Comparison of ENCODE assay signal across 12 mouse cellular contexts in genomic region chr19:11351878-11352277, GRCm38 (mm10). TPM values are rescaled to one million over a fixed set of nuclear protein-coding genes. Genes with fewer than 3 reads are reported as not detected.
DNase-seq lines count a peak whose midpoint lies in the region; ATAC-seq and TF ChIP-seq lines count a peak whose summit lies in the region.
"Had no signal": no experiment of that assay in that cellular context is flagged by ENCODE, and none has a peak within 500 bp of the region (broad histone marks: within the 10 kb centered on the region; RNA-seq: fewer than 3 reads in every experiment).

No protein-coding gene starts in this region.

- H3K9ac ChIP-seq in liver, postnatal 0 days (replicated peaks), result no peak overlapping the region
- no peak overlapping the region for H3K9ac ChIP-seq in liver, embryonic 11.5 days (ENCODE audit: low read depth, low read length)
- H3K9ac ChIP-seq: neural tube, embryonic 15.5 days had no signal

- no peak overlapping the region for H3K27ac ChIP-seq in gastrocnemius, adult 2 months
- H3K27ac ChIP-seq in liver, postnatal 0 days (ENCODE audit: low read depth), result no peak overlapping the region
- H3K27ac ChIP-seq in liver, embryonic 11.5 days (ENCODE audit: low read depth, low read length), result no peak overlapping the region
- H3K27ac ChIP-seq: embryonic facial prominence, embryonic 10.5 days; hindbrain, embryonic 10.5 days; neural tube, embryonic 15.5 days had no signal

- no peak overlapping the region for H3K4me3 ChIP-seq in gastrocnemius, adult 2 months
- no peak overlapping the region for H3K4me3 ChIP-seq in liver, postnatal 0 days (ENCODE audit: low read depth, low read length)
- H3K4me3 ChIP-seq in liver, embryonic 11.5 days (ENCODE audit: low read depth, low read length), result no peak overlapping the region
- H3K4me3 ChIP-seq in E14TG2a.4 (replicated peaks; ENCODE audit: low read length), result no peak overlapping the region
- H3K4me3 ChIP-seq: embryonic facial prominence, embryonic 10.5 days; hindbrain, embryonic 10.5 days; neural tube, embryonic 15.5 days had no signal

- WGBS in liver, postnatal 0 days (ENCODE audit: insufficient replicate concordance), result 26% methylated on average over 3 of the region's 3 CpGs
- WGBS in liver, embryonic 11.5 days, result 40% methylated on average over 3 of the region's 3 CpGs

- DNase-seq in gastrocnemius, adult 2 months, result no peak
- no peak for DNase-seq in gastrocnemius, postnatal 10 days
- DNase-seq in liver, postnatal 0 days, result no peak
- no peak for DNase-seq in liver, embryonic 11.5 days (ENCODE audit: low spot score)
- no peak for DNase-seq in right cerebral cortex, adult 18-20 months
- DNase-seq: lung, postnatal 4 days had no signal

- no peak overlapping the region for H3K4me2 ChIP-seq in liver, postnatal 0 days (ENCODE audit: low read depth, low read length)
- no peak overlapping the region for H3K4me2 ChIP-seq in liver, embryonic 11.5 days
- H3K4me2 ChIP-seq: neural tube, embryonic 15.5 days had no signal

- ATAC-seq in liver, postnatal 0 days, result no peak
- no peak for ATAC-seq in liver, embryonic 11.5 days (replicated peaks; ENCODE audit: low FRiP score)
- peak; percentile 60 for ATAC-seq in megakaryocyte progenitor cell, adult 5-6 weeks (replicated peaks; ENCODE audit: poor library complexity)
- no peak for ATAC-seq in activated CD4-positive, CD25-positive, alpha-beta regulatory T cell, adult 4 months

- TF ChIP-seq EP300 in liver, postnatal 0 days (IDR thresholded peaks at IDR 0.05; ENCODE audit: low read depth), result no peak

- intact Hi-C loops in gastrocnemius, adult 2 months (cut with DNase I), result loop anchor here (5.0 kb wide), 1 partner anchor 250 kb away; the partner anchor contains the start of gene Ms4a6d

- no peaks in the 10 kb centered on the region for H3K36me3 ChIP-seq in liver, postnatal 0 days (replicated peaks; ENCODE audit: insufficient read depth, low read length)
- H3K36me3 ChIP-seq in liver, embryonic 11.5 days (ENCODE audit: control insufficient read depth, insufficient read depth, low read length), result no peaks in the 10 kb centered on the region
- H3K36me3 ChIP-seq in E14TG2a.4 (ENCODE audit: insufficient read depth, low read length), result no peaks in the 10 kb centered on the region
- H3K36me3 ChIP-seq: embryonic facial prominence, embryonic 10.5 days; hindbrain, embryonic 10.5 days; neural tube, embryonic 15.5 days had no signal

- H3K27me3 ChIP-seq in liver, postnatal 0 days (ENCODE audit: insufficient read depth, low read length), result no peaks in the 10 kb centered on the region
- H3K27me3 ChIP-seq in liver, embryonic 11.5 days (replicated peaks; ENCODE audit: control insufficient read depth, insufficient read depth, low read length), result no peaks in the 10 kb centered on the region
- no peaks in the 10 kb centered on the region for H3K27me3 ChIP-seq in E14TG2a.4 (ENCODE audit: insufficient read depth, low read length)
- H3K27me3 ChIP-seq: neural tube, embryonic 15.5 days had no signal

- no peaks in the 10 kb centered on the region for H3K9me3 ChIP-seq in liver, postnatal 0 days (ENCODE audit: low read length)
- H3K9me3 ChIP-seq in liver, embryonic 11.5 days (ENCODE audit: control insufficient read depth, low read length), result no peaks in the 10 kb centered on the region
- H3K9me3 ChIP-seq in E14TG2a.4 (ENCODE audit: low read length), result peaks cover 13% of the 10 kb centered on the region
- H3K9me3 ChIP-seq: embryonic facial prominence, embryonic 10.5 days; hindbrain, embryonic 10.5 days; neural tube, embryonic 15.5 days had no signal

- peak; percentile 26; the same call in 1 of the 2 replicates for TF ChIP-seq CTCF in gastrocnemius, adult 2 months (IDR thresholded peaks at IDR 0.05)
- TF ChIP-seq CTCF in liver, postnatal 0 days (IDR thresholded peaks at IDR 0.05; ENCODE audit: low read depth), result peak; percentile 44
- peak; percentile 23 for TF ChIP-seq CTCF in E14TG2a.4 (conservative IDR thresholded peaks at IDR 0.05; ENCODE audit: low read length)

- H3K4me1 ChIP-seq in liver, postnatal 0 days (ENCODE audit: insufficient read depth), result no peaks in the 10 kb centered on the region
- H3K4me1 ChIP-seq in liver, embryonic 11.5 days (replicated peaks; ENCODE audit: control insufficient read depth, insufficient read depth, low read length), result no peaks in the 10 kb centered on the region
- H3K4me1 ChIP-seq in E14TG2a.4 (replicated peaks; ENCODE audit: low read depth, low read length), result no peaks in the 10 kb centered on the region; the same call in 1 of the 2 replicates
- H3K4me1 ChIP-seq: hindbrain, embryonic 10.5 days; neural tube, embryonic 15.5 days had no signal

RNA-seq across cellular contexts. Expression of gene Ms4a7, which starts 15.9 kb away (rescaled TPM):
- total RNA-seq in gastrocnemius, adult 2 months (2021), result under 1 TPM; 0.17 to 0.23 TPM
- 1 to 10 TPM; 1.3 to 1.8 TPM for total RNA-seq in gastrocnemius, postnatal 10 days (2021)
- polyA plus RNA-seq in liver, postnatal 0 days (2015; fragmentation: Nextera tagmentation; extraction: Ambion mirVana), result 2.9 and 3.5 TPM in 2 replicates
- 1.1 and 1.3 TPM in 2 replicates for polyA plus RNA-seq in liver, embryonic 11.5 days (2014; fragmentation: Nextera tagmentation; extraction: Ambion mirVana)
- total RNA-seq in megakaryocyte progenitor cell, adult 5-6 weeks (2015), result not detected in 2 replicates
- 0.64 TPM in 1 of 2 replicates, not detected in the other for total RNA-seq in megakaryocyte progenitor cell, adult 5-6 weeks (2017)
- polyA plus RNA-seq in activated CD4-positive, CD25-positive, alpha-beta regulatory T cell, adult 4 months (2017; shearing (Covaris generic)), result not detected

RNA-seq across cellular contexts. Expression of gene Ms4a4a, which starts 23.4 kb away (rescaled TPM):
- 1 to 10 TPM; 1.5 to 4.2 TPM for total RNA-seq in gastrocnemius, adult 2 months (2021)
- 1 to 10 TPM; 4.0 to 6.0 TPM for total RNA-seq in gastrocnemius, postnatal 10 days (2021)
- 2.8 and 3.2 TPM in 2 replicates for polyA plus RNA-seq in liver, postnatal 0 days (2015; fragmentation: Nextera tagmentation; extraction: Ambion mirVana)
- 1.3 and 2.2 TPM in 2 replicates for polyA plus RNA-seq in liver, embryonic 11.5 days (2014; fragmentation: Nextera tagmentation; extraction: Ambion mirVana)
- 0.49 TPM in 1 of 2 replicates, not detected in the other for total RNA-seq in megakaryocyte progenitor cell, adult 5-6 weeks (2015)
- not detected in 2 replicates for total RNA-seq in megakaryocyte progenitor cell, adult 5-6 weeks (2017)
- 1 to 10 TPM in 1 of 2 experiments, not detected in 1; 1.3 TPM for polyA plus RNA-seq in activated CD4-positive, CD25-positive, alpha-beta regulatory T cell, adult 4 months (2017; shearing (Covaris generic))

RNA-seq across cellular contexts. Expression of gene Ms4a14, which starts 37.6 kb away (rescaled TPM):
- total RNA-seq in gastrocnemius, adult 2 months (2021), result not detected
- under 1 TPM; 0.12 to 0.25 TPM for total RNA-seq in gastrocnemius, postnatal 10 days (2021)
- 0.02 TPM in 1 of 2 replicates, not detected in the other for polyA plus RNA-seq in liver, postnatal 0 days (2015; fragmentation: Nextera tagmentation; extraction: Ambion mirVana)
- not detected in 2 replicates for polyA plus RNA-seq in liver, embryonic 11.5 days (2014; fragmentation: Nextera tagmentation; extraction: Ambion mirVana)
- total RNA-seq in megakaryocyte progenitor cell, adult 5-6 weeks (2015), result not detected in 2 replicates
- not detected in 2 replicates for total RNA-seq in megakaryocyte progenitor cell, adult 5-6 weeks (2017)
- polyA plus RNA-seq in activated CD4-positive, CD25-positive, alpha-beta regulatory T cell, adult 4 months (2017; shearing (Covaris generic)), result not detected
- polyA plus RNA-seq: embryonic facial prominence, embryonic 10.5 days had no signal

RNA-seq across cellular contexts. Expression of gene Ms4a4c, which starts 52.7 kb away (rescaled TPM):
- total RNA-seq in gastrocnemius, adult 2 months (2021), result not detected
- total RNA-seq in gastrocnemius, postnatal 10 days (2021), result not detected
- polyA plus RNA-seq in liver, postnatal 0 days (2015; fragmentation: Nextera tagmentation; extraction: Ambion mirVana), result 2.1 and 2.5 TPM in 2 replicates
- polyA plus RNA-seq in liver, embryonic 11.5 days (2014; fragmentation: Nextera tagmentation; extraction: Ambion mirVana), result 0.56 TPM in 1 of 2 replicates, not detected in the other
- 17.5 and 21.6 TPM in 2 replicates for total RNA-seq in megakaryocyte progenitor cell, adult 5-6 weeks (2015)
- 15.8 and 18.6 TPM in 2 replicates for total RNA-seq in megakaryocyte progenitor cell, adult 5-6 weeks (2017)
- polyA plus RNA-seq in activated CD4-positive, CD25-positive, alpha-beta regulatory T cell, adult 4 months (2017; shearing (Covaris generic)), result 10 to 100 TPM; 51.6 to 56.7 TPM
- polyA plus RNA-seq: embryonic facial prominence, embryonic 10.5 days had no signal
